Mouse (Mus musculus): Measurements from ENCODE around the gene P3h1. TPM values are rescaled to one million over a fixed set of nuclear protein-coding genes. Genes with fewer than 3 reads are reported as not detected.

The P3h1 gene
- polyA plus RNA-seq, 1 experiment from 2014 or later = 10.1 TPM

DNA sequence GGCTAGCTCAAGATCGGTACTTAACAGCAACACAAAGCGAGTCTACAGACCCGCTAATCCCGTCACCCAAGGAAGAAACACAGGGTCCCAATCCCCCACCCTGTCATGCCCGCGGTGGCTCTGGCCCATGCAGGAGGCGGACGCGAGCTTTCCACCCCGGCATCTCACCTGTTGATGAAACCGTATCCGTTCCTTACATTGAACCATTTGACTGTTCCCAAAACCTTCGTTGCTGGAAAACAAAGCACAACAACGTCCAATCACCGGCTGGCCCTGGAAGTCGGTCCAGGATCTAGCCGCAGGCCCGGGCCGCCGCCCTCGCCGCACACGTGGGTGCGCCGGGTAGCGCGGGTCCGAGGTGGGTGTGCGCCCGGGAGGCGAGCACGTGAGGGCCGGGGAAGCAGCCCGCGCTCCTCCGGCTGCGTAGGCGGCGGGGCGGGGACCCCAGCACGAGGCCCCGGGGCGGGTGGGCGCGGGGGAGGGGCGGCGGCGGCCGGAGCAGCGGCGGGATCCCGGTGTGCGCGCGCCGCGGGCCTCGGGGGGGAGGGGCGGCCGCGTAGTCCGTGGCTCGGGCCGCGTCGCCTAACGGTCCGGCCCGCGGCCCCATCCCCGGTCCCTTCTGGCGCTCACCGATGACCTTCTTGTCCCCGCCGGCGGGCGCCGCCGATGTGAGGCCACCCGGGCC, 61.0 kb downstream of the P3h1 start:
- H3K4me3 ChIP-seq (replicated peaks; ENCODE audit: low read depth, low read length) = peak overlapping the region; percentile 93
- peak overlapping the region; percentile 87 for H3K27ac ChIP-seq (replicated peaks; ENCODE audit: low read depth, low read length)
- H3K36me3 ChIP-seq (ENCODE audit: control insufficient read depth, insufficient read depth, low read length) = peaks cover 8% of the 10 kb centered on the region; the same call in 1 of the 2 replicates
- peaks cover 17% of the 10 kb centered on the region for H3K4me1 ChIP-seq (ENCODE audit: control insufficient read depth, insufficient read depth, low read length)
- no peaks in the 10 kb centered on the region for H3K9me3 ChIP-seq (ENCODE audit: control insufficient read depth, low read length)
- WGBS = under 1% methylated on average over 55 of the region's 80 CpGs
- peak overlapping the region; percentile 72 for H3K4me2 ChIP-seq (ENCODE audit: low read length)
- DNase-seq (peak; percentile 56), ATAC-seq (ENCODE audit: low FRiP score, low TSS enrichment) (peak; percentile 18)
- H3K27me3 ChIP-seq (ENCODE audit: control insufficient read depth, insufficient read depth, low read length) = no peaks in the 10 kb centered on the region
- peak overlapping the region; percentile 85 for H3K9ac ChIP-seq (replicated peaks; ENCODE audit: low read length)

DNA sequence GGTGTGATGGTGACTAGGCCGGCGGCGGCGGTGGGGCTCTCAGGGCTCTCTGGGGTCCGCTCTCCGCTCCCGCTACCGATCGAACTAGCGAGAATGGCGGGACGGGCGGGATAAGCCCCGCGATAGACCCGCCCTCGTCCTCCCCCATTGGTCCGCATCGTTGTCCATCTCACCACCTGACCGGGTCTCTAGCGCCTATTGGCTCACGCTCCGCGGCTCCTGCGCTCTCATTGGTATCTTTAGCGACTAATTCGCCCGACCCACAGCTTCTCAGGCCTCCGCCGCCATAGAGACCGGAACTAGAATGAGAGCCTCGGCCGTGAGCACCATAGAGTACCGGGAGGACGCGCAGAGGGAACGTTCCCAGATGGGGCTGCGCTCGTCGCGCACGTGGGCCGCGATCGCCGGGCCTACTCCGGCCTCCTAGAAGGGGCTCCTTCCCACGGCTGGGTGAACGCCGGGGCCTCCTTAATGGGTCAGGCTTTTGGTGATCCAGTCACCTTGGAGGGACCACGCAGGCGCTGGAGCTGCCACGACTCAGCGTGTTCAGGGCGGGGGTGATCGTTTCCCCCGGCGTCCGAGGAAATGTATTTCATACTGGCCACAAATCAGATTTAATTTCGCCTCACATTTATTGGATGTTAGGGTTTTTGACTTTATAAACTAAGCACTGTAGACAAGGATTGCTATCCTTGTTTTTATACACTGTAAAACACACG, 61.9 kb downstream of the P3h1 start, which contains the start of gene Ybx1:
Ybx1 (minus strand) TSS at position 190 of the 719 bp plus-strand sequence.
- Histone ChIP-seq H3K4me3 (replicated peaks; ENCODE audit: low read depth, low read length) (peak within 1 kb of the TSS; percentile 93), H3K27me3 (ENCODE audit: control insufficient read depth, insufficient read depth, low read length) (no peaks in the 10 kb centered on the region), H3K4me2 (ENCODE audit: low read length) (peak within 1 kb of the TSS; percentile 72), H3K9ac (replicated peaks; ENCODE audit: low read length) (peak within 1 kb of the TSS; percentile 85), H3K27ac (replicated peaks; ENCODE audit: low read depth, low read length) (peak within 1 kb of the TSS; percentile 93), H3K9me3 (ENCODE audit: control insufficient read depth, low read length) (no peaks in the 10 kb centered on the region), H3K36me3 (ENCODE audit: control insufficient read depth, insufficient read depth, low read length) (peaks cover 6% of the 10 kb centered on the region; the same call in 1 of the 2 replicates), H3K4me1 (ENCODE audit: control insufficient read depth, insufficient read depth, low read length) (peaks cover 17% of the 10 kb centered on the region)
- WGBS = under 1% methylated on average over 61 of the region's 61 CpGs
- DNase-seq (peak; percentile 99), ATAC-seq (ENCODE audit: low FRiP score, low TSS enrichment) (peak; percentile 99)

DNA sequence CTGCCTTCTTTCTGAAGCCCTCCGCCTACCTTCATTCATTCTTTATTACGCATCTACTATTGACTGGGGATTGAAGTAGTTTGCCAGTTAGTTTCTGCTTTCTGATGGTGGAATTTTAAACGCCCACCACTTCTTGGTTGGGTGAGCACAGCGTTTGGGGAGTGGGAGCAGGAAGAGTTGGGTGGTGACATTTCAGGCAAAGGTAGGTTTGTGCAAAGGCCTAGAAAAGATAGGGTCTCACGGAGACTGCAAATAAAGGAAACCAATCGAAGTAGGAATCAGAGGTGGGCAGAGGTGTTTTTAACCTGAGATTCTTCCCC, 62.4 kb downstream of the P3h1 start:
- peak overlapping the region; percentile 93 for H3K27ac ChIP-seq (replicated peaks; ENCODE audit: low read depth, low read length)
- ATAC-seq (ENCODE audit: low FRiP score, low TSS enrichment) (no peak), DNase-seq (no peak)
- peak overlapping the region; percentile 93 for H3K4me3 ChIP-seq (replicated peaks; ENCODE audit: low read depth, low read length)
- H3K4me2 ChIP-seq (ENCODE audit: low read length) = peak overlapping the region; percentile 65
- H3K4me1 ChIP-seq (ENCODE audit: control insufficient read depth, insufficient read depth, low read length) = peaks cover 14% of the 10 kb centered on the region
- H3K9ac ChIP-seq (replicated peaks; ENCODE audit: low read length) = peak overlapping the region; percentile 74
- H3K36me3 ChIP-seq (ENCODE audit: control insufficient read depth, insufficient read depth, low read length) = peaks cover 6% of the 10 kb centered on the region; the same call in 1 of the 2 replicates
- H3K27me3 ChIP-seq (ENCODE audit: control insufficient read depth, insufficient read depth, low read length) = no peaks in the 10 kb centered on the region
- WGBS = 6% methylated on average over 6 of the region's 6 CpGs
- H3K9me3 ChIP-seq (ENCODE audit: control insufficient read depth, low read length) = no peaks in the 10 kb centered on the region

DNA sequence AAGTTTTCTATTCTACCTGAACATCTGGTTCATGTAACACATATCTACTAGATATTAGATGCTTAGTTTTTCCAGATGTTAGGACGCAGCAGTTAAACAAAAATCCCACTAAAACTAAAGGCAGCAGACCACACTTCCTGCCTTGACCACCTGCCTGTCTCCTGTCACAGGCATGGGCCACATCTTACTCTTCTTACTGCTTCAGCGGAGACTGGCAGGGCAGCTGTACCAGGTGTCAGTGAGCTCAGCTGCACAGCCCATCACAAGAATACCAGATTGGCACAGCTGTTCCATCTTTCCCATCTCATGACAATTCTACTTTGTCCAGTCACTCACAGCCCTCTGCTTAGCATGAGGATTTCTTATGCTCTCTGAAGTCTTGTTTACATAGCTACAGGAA, 64.6 kb downstream of the P3h1 start:
- H3K4me1 ChIP-seq (ENCODE audit: control insufficient read depth, insufficient read depth, low read length) = no peaks in the 10 kb centered on the region
- H3K9me3 ChIP-seq (ENCODE audit: control insufficient read depth, low read length) = no peaks in the 10 kb centered on the region
- no peak overlapping the region for H3K27ac ChIP-seq (replicated peaks; ENCODE audit: low read depth, low read length)
- H3K4me2 ChIP-seq (ENCODE audit: low read length) = no peak overlapping the region
- H3K9ac ChIP-seq (replicated peaks; ENCODE audit: low read length) = no peak overlapping the region
- no peaks in the 10 kb centered on the region for H3K36me3 ChIP-seq (ENCODE audit: control insufficient read depth, insufficient read depth, low read length)
- H3K27me3 ChIP-seq (ENCODE audit: control insufficient read depth, insufficient read depth, low read length) = no peaks in the 10 kb centered on the region
- DNase-seq (no peak), ATAC-seq (ENCODE audit: low FRiP score, low TSS enrichment) (no peak)
- no peak overlapping the region for H3K4me3 ChIP-seq (replicated peaks; ENCODE audit: low read depth, low read length)
- WGBS = 95% methylated on average over 2 of the region's 2 CpGs

Other genes starting within 250 kb of the P3h1 start
- gene Slc2a1, start 124.2 kb upstream of the P3h1 start, polyA plus RNA-seq (2014; fragmentation: Nextera tagmentation; extraction: Ambion mirVana) = 61.3 and 94.4 TPM in 2 replicates
- gene Zfp691, start 58.7 kb upstream of the P3h1 start, polyA plus RNA-seq (2014; fragmentation: Nextera tagmentation; extraction: Ambion mirVana) = 4.8 and 7.1 TPM in 2 replicates
- 0.24 and 0.63 TPM in 2 replicates for gene Ermap, start 42.9 kb upstream of the P3h1 start, polyA plus RNA-seq (2014; fragmentation: Nextera tagmentation; extraction: Ambion mirVana)
- gene Svbp, start 37.6 kb upstream of the P3h1 start, polyA plus RNA-seq (2014; fragmentation: Nextera tagmentation; extraction: Ambion mirVana) = 253 and 300 TPM in 2 replicates
- gene Tmem269, start 14.7 kb upstream of the P3h1 start, polyA plus RNA-seq (2014; fragmentation: Nextera tagmentation; extraction: Ambion mirVana) = 0.29 and 0.54 TPM in 2 replicates
- 21.1 and 26.0 TPM in 2 replicates for gene AU022252, start 203 bp upstream of the P3h1 start, polyA plus RNA-seq (2014; fragmentation: Nextera tagmentation; extraction: Ambion mirVana)
- gene Cldn19, start 22.5 kb downstream of the P3h1 start, polyA plus RNA-seq (2014; fragmentation: Nextera tagmentation; extraction: Ambion mirVana) = 1.4 and 1.8 TPM in 2 replicates
- gene Ybx1, start 61.7 kb downstream of the P3h1 start, polyA plus RNA-seq (2014; fragmentation: Nextera tagmentation; extraction: Ambion mirVana) = 990 and 1,028 TPM in 2 replicates
- 57.6 and 60.0 TPM in 2 replicates for gene Ppih, start 87.6 kb downstream of the P3h1 start, polyA plus RNA-seq (2014; fragmentation: Nextera tagmentation; extraction: Ambion mirVana)
- 19.3 and 20.6 TPM in 2 replicates for gene Ccdc30, start 182.6 kb downstream of the P3h1 start, polyA plus RNA-seq (2014; fragmentation: Nextera tagmentation; extraction: Ambion mirVana)
- 20.9 and 24.5 TPM in 2 replicates for gene Ppcs, start 189.5 kb downstream of the P3h1 start, polyA plus RNA-seq (2014; fragmentation: Nextera tagmentation; extraction: Ambion mirVana)
- 0.30 and 0.45 TPM in 2 replicates for gene Zmynd12, start 189.9 kb downstream of the P3h1 start, polyA plus RNA-seq (2014; fragmentation: Nextera tagmentation; extraction: Ambion mirVana)

Data from midbrain, embryonic 14.5 days (tissue).